Mouse (Mus musculus) erythroid progenitor cell, adult 5-6 weeks (primary cell): Measurements from ENCODE around the gene Ehd2. TPM values are rescaled to one million over a fixed set of nuclear protein-coding genes. Genes with fewer than 3 reads are reported as not detected.

Experiments used
- ATAC-seq: replicated peaks from 2 replicates; pipeline ENCODE4 v1.8.0; 2016; ENCODE audit warnings: moderate number of reproducible peaks, mild to moderate bottlenecking, moderate TSS enrichment, inconsistent platforms; ENCODE audit not compliant: poor library complexity, low FRiP score, severe bottlenecking
- total RNA-seq, 2 experiments: library from RNA; stranded (forward) in 1 of 2; stranded (reverse) in 1 of 2; fragments of 150-400 nt in 1 of 2; fragments of 186-747, 209-891 nt in 1 of 2; gene quantifications; 2 replicates each; pipeline versions ENCODE4 v1.2.3 to v1.2.4; 2015 to 2017; ENCODE audit warnings: low replicate concordance in 2 of 2

The Ehd2 gene
- 2.9 and 5.4 TPM in 2 replicates for total RNA-seq (2015; ENCODE audit: low replicate concordance)
- 0.64 and 0.76 TPM in 2 replicates for total RNA-seq (2017; ENCODE audit: low replicate concordance)

DNA sequence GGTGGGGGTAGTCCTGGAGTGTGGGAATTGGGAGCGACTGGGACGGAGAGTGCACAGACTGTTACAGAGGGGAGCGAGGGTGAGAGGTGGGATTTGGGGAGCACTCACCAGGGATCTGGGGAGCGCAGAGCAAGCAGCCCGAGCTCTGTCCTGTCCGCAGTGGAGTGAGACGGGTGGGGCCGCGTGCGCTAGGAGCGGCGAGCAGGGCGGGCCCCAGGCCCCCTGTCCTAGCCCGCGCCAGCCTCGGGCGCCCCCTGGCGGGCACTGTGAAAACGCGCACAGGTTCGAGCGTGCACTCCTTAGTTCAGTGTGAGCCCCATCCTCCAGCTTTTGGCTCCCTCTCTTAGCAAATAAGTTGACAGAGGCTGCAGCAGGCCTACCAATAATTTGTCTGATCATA is at the start of gene Ehd2:
Ehd2 (minus strand) TSS at position 256 of the 400 bp plus-strand sequence.
- peak; percentile 88 for ATAC-seq

DNA sequence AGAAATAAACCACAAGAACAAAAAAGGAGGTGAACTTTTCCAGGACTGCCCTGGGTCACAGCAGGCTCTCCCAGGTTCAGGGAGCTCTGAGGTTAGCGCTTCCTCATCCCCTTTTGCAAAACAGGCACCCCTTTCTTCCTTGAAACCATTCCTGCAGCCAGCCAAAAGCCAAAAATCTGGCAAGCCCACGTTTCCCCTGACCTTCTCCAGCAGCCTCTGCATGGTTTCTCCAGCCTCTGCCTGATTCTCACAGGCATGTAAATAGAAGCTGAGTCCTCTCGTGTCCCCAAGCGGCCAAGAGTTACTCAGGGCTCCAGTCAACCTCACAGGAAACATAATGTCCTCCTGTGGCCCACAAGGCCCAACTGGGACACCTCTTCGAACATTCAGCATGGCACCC is 48.0 kb upstream of the Ehd2 start:
- no peak for ATAC-seq

DNA sequence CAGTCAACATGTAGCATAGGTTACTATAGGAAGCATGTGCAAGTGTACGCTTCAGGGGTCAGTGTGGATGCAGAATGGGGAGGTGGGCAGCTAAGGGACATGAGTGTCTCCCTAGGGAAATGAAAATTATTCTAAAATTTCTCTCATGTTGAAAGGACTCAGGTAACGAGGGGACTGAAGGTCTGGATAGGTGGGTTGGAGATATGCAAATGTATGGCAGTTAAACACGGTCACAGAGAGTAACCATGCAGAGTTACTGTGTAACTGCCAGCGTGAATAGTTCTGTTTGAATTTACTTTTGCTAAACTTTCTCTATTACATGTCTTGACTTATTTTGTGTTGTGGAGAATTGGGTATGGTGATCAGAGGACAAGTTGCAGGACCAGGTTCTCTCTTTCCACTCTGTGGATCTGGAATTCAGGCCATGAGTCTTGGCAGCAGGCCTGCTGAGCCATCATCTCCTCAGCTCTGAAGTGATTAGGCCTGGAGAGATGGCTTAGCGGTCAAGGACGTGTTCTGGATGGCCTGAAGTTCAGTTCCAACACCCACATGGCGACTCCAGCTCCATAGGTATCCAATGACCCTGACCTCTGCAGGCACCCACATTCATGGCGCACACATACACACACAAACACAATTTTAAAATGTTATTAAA is 47.3 kb upstream of the Ehd2 start:
- no peak for ATAC-seq

DNA sequence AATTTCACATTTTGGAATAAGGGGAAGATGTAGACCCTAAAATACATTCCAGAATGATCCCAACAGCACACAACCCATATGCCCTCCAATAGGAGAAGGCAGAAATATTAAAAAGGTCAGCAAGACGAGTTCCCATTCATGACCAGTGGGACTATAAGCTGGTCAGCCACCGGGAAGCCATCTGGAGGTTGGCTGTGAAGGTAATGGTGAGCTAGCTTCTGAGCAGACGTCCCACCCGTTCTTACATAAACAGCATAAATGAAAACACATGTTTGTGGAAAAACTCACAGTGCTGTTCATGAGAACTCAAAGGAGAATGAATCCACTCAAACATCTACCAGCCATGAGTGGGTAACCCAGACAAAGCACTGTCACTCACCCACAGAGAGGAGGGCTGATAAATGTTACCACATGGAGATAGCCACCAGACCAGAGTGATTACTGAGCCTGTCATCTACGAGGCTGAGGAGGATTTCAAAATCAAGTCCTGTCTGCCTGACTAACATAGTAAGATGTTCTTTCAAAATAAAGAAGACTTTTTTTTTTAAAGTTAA is 46.4 kb upstream of the Ehd2 start:
- ATAC-seq, result no peak

DNA sequence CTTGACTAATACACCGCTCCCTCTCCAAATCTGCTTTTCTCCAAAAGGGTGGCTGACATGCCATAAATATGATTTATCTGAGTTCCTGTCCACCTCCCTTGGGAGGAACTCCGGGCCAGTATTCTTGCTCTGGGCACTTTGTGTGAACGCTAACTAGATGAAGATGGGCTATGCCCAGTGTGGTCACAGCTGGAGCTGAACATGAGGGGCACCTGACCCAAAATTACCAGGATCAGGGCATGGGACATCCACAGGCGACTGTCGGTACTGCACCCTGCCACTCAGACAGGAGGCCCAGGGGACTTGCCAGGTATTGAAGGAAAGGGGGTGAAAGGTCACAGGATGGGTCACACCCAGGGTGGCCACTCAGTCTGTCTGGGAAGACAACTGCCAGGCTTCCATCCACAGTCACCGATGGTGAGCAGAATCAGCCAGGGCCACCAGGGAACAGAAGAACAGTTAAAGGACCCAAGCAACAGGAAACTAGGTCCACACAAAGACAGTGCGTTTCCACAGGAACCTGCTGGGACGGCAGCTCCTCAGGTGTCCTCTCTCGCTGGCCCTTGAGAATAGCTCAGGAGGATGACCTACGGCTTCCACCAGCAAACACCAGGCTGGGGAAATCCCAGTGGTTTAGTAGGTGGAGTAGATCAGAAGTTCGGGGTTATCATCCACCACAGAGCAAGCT is 45.4 kb upstream of the Ehd2 start:
- peak; percentile 61; the same call in 1 of the 2 replicates for ATAC-seq

DNA sequence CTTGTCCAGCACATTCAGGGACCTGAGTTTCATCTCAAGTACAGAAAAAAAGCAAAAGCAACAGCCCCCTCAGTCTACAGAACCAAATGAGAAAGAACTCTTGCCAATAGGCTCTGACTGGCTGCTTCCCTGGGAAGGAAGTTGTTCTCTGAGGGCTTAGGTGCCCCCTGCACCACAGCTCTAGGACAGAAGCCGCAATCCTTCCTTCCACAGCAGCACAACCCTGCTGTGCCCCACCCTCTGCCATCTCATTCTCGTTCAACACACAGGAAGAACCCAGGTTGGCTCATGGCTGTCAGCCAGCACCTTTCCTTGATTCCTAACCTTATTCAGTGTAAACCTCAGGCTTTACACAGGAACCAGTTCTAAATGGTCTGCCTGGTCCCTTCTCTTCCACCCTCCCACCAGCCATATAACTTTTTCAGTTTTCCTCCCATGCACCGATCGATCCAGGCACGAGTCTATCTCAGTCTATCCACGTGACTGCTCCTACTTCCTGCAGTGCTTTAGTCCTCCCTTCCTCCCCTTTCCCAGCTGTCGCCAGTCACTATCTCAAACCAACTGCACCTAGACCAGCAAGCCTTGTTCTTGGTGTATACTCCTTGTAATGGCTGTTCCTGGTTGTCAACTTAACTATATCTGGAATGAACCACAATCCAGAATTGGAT is 44.2 kb upstream of the Ehd2 start:
- ATAC-seq, result no peak

DNA sequence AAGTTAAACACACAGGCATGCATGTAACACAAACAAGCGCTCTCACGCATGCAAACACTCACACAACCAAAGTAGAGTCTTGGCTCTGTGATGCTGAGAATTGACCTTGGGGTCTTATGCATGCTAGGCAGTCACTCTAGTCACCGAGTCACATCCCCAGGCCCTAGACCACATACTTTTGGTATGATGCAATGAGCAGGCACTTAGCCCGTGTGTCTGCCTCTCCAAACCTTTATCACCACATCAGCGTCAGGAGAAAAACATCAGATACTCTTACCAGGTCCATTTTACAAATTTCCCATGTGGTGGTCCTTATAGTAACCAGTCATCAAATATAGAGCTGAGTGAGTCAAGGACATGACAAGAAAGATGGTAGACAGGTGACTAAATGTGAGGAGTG is 43.3 kb upstream of the Ehd2 start:
- no peak for ATAC-seq

DNA sequence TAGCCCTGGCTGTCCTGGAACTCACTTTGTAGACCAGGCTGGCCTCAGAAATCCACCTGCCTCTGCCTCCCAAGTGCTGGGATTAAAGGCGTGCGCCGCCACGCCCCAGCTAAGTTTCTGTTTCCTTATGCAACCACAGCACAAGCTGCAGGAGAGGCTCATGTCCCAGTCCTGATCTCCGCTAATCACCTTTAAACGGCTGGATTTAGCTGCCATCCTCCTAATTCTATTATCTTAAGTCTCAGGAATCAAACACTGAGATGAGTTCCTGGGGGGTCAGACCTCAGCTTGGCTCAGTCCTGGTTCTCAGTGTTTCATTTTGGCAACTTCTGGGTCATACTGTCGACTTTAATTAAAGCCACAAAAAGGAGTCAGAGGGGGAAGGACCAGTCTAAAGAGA is 42.3 kb upstream of the Ehd2 start:
- no peak for ATAC-seq

DNA sequence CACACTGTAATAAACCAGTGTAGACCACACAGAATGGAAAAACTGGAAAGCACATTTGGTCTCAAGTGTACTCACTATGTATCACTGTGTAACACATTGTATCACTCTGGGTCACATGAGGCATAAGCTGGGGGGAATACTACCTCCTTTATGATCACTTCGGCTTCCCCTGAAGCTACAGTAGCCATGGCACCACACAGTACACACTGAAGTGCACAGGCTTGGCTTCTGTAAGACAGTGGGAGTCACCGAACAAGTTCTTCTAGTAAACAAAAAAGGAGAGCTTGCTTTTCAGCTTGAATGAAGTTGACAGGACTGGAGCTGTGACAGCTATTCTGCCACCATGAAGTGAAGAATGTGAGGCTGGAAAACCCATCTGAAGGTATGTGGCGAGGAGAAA is 37.7 kb upstream of the Ehd2 start:
- ATAC-seq, result no peak

DNA sequence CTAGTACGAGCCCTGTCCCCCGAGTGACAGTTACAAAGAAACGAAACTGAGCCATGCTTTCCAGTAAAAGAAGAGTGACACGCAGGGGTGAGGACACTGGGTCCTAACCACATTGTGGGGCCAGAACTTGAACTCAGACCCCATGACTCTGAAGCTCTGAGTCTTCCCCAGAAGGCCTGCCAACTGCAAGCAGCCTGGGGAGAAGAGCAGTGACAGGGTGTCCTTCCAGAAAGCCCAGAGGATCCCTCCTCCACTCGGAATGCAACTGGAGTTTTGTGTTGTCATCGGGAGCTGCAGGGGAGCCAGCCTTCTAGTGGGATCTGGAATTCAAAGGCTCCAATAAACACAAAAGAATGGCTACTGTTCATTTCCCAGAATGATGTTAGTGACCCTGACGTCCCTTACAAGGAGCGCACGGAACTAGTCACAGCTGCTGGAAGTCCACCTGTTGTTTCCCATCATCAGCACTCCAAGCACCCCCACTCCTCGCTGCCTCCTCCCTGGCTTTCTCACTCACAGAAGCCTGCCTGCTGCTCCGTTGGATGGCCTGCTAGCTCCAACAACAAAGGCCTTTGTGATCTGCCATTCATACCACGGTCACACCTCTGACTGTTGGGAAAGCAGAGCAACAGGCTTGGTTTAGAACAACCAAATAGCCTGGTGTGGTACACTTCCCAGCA is 37.0 kb upstream of the Ehd2 start:
- ATAC-seq, result no peak

DNA sequence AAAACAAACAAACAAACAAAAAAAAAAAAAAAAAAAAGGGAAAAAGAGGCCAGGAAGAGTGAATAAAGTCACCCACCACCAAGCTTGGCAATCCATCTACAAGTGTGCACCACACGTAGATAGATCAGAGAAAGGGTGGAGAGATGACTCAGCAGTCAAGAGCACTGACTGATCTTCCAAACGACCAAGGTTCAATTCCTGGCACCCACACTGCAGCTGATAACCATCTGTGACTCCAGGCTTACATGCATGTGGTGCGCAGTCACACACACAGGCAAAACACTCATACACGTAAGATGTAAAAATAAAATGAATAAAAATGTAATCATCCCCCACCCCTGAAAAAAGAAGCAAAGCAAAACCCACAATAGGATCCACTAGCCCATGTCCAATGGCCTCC is 35.7 kb upstream of the Ehd2 start:
- ATAC-seq, result peak; percentile 37; the same call in 1 of the 2 replicates

DNA sequence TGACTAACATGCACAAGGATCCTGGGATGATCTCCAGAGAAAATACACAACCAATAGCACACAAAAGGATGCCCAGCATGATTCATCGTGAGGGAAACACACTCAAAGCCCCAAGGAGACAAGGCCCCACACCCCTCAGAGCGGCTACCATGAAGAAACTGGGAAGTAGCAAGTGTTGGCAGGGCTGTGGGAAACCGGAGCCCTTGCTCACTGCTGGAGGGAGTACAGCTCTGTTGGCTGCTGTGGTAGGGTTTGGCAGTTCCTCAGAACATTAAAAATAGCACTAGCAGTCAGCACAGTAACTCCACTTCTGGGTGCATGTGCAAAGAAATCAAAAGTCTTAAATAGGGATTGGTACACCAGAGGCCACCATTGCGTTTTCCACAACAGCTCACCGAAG is 34.8 kb upstream of the Ehd2 start:
- ATAC-seq, result no peak

DNA sequence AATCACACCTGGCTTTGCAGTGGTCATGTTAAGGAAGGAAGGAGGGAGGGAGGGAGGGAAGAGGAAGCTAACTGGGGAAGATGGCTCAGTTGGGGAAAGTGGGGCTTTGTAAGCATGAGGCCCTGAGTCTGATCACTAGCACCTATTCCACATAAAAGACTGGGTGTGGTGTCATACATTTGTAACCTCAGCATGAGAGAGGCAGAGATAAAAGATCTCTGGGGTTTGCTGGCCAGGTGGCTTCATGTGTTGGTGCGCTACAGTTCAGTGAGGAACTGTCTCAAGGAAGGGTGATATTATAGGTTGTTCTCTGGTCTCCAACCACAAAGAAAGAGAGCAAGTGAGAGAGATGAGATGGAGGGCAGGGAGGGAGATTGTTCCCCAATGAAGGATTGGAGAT is 34.3 kb upstream of the Ehd2 start:
- ATAC-seq, result no peak

DNA sequence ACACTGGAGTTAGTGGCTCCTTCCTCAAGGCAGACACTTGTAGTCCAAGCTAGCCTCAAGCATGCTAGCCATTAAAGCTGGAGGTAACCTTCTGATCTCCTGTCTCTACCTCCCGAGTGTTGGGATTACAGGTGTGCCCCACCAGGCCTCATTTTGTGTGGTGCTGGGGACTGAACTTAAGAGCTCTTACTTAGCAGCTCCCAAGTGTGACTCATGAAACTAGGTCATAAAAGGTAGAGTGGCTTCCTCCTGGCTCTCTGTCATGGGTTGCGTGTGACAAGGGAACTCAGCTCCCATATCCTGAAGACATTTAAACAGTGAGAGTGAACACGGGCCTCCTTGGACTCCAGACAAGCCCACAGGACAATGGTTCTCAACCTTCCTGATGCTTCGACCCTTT is 26.4 kb upstream of the Ehd2 start:
- no peak for ATAC-seq

DNA sequence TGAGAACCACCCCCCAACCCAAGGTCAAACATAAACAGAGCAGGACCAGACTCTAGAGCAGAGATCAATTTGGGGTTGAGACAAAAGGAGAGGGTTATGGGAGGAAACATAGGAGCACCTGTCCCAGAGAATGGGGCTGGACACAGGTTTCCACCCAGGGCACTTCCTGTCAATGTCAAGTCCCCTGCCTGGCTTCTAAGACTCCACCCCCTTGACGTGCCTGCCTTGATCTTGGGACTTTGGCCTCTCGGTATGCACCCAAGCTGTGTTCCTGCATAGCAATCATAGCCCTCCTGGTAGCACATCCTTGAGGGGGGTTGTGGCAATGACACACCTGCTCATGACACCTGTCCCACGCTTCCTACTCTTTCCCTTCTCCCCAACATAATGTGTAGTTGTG is 25.8 kb upstream of the Ehd2 start:
- no peak for ATAC-seq

DNA sequence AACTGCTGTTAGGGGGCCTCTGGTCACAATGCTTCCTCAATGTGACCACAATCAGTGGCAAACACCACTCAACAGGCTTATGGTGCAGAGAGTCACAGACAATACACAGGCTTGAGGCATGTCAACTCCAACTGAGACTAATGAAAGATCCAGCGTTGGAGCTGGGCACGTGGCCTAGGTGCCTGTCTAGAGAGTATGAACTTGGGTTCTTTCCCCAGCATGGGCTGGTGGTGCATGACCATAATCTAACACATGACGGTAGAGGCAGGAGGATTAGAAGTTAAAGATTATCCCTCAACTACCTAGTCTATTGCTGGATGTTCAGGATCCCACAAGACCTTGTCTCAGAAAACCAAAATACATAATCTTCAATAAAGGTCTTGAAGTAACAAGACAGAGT is 24.4 kb upstream of the Ehd2 start:
- no peak for ATAC-seq

DNA sequence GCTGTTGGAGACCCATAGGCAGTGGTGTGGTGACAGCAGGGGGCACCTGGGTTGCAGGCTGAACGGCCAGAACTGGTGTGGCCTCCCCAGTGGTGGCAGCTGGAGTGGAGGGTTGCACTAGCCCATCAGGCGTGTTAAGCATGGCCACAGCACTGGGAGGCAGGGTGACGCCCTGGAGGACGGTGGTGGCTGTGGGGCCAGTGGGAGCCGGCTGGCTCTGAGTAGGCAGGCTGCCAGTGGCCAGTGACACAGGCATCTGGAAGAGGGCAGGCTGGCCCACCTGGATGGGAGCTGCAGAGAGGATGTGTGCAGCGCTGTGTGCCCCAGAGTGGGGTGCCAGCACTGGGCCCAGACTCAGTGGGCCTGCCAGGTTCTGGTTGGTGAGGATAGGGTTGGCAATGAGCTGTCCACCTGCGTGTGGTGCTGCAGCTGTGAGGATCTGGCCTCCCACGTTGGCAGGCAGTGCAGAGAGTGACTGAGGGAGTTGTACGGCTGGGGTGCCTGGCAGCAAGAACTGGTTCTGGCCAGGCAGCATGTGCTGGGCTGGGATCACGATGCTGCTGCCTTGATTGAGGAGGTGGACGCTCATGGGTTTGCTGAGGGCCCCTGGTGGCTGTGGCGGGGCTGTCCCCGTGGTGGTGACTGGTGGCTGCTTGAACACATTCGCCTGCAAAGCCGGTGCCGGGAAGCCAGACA is 20.4 kb upstream of the Ehd2 start:
- ATAC-seq, result no peak

DNA sequence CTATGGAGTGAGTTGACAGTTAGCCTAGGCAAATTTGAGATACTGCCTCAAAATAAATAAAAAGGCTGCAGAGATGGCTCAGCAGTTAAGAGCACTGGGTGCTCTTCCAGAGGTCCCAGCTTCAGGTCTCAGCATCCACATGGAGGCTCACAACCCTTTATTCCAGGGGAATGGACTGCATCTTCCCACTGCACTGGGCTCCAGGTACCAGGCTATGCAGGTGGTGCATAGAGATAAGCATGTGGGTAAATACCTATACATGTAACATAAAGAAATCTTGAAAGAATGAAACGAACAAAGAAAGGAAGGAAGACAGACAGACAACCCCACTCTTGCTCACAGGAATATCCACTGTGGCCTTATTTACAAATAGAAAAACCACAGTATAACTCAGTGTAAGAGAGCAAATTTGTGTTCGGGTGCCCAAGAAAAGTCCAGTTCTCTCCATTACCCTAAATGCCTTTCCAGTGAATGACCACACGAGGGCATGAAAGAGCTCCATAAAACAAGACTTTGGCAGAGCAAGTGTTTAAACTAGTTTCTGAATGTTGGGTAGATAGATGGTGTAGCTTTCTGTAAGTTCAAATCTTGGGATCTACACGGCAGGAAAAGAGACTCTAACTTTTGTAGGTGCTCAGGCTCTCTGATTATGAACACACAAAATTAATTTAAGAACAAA is 15.5 kb upstream of the Ehd2 start:
- ATAC-seq, result peak; percentile 57; the same call in 1 of the 2 replicates

DNA sequence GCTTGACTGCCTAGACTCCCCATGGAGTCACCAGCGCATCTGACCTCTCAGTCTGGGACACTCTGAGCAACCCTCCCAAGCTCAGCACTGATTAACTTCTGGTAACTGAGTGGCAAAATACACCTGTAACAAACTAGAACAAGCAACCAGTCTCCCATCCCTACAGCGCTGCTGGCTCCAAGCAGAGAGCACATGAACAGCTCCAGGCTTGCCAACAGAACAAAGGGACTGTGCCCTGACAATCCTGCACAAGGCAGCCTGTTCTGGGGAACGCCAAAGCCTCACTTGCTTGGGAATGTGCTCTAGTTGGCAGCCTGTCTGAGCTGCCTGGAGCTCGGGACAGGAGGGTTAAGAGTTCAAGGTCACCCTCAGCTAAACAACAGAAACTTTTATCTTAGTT is 14.2 kb upstream of the Ehd2 start:
- ATAC-seq, result no peak
